ENCODE assay signal across 28 mouse cellular contexts in the genomic region with DNA sequence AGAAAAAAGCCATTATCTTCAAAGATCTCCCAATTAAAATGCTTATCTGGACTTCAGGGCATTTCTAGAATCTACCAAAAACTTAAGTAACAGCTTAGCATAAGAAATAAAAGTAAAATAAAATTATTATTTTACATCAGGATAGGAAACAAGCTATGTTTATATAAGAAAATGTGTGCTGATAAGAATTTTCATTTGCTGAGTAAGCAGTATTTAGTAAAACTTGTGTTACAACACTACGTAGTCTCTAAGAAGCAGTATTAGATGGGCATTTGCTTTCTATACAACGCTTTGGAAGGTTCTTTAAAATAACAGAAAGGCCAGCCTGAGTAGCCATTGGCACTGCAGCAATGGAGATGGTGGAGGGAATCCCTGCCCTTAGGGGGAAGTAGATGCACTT. TPM values are rescaled to one million over a fixed set of nuclear protein-coding genes. Genes with fewer than 3 reads are reported as not detected.
DNase-seq lines count a peak whose midpoint lies in the region; ATAC-seq and TF ChIP-seq lines count a peak whose summit lies in the region.
"Had no signal": no experiment of that assay in that cellular context is flagged by ENCODE, and none has a peak within 500 bp of the region (broad histone marks: within the 10 kb centered on the region; RNA-seq: fewer than 3 reads in every experiment).

No protein-coding gene starts in this region.

- H3K27ac ChIP-seq in left cerebral cortex, adult 2 months: peak overlapping the region; percentile 50; the same call in 1 of the 2 replicates
- peak overlapping the region; percentile 67 for H3K27ac ChIP-seq in liver, postnatal 0 days (ENCODE audit: low read depth)
- no peak overlapping the region for H3K27ac ChIP-seq in liver, embryonic 12.5 days
- H3K27ac ChIP-seq in bone marrow macrophage, adult 2 months (ENCODE audit: insufficient read depth, low read depth, low read length): 0 out of 2 replicates have a peak overlapping the region, but pooled peaks have one; percentile 0
- H3K27ac ChIP-seq in intestine, embryonic 15.5 days: no peak overlapping the region
- no peak overlapping the region for H3K27ac ChIP-seq in hindbrain, embryonic 12.5 days
- H3K27ac ChIP-seq: embryonic facial prominence, embryonic 10.5 days; embryonic facial prominence, embryonic 13.5 days; forebrain, embryonic 12.5 days; forebrain, embryonic 15.5 days; heart, embryonic 15.5 days; hindbrain, embryonic 10.5 days; hindbrain, embryonic 15.5 days had no signal

- no peak overlapping the region for H3K4me2 ChIP-seq in liver, postnatal 0 days (ENCODE audit: low read depth, low read length)
- no peak overlapping the region for H3K4me2 ChIP-seq in liver, embryonic 12.5 days
- H3K4me2 ChIP-seq in intestine, embryonic 15.5 days (replicated peaks): no peak overlapping the region
- no peak overlapping the region for H3K4me2 ChIP-seq in hindbrain, embryonic 12.5 days (replicated peaks)
- H3K4me2 ChIP-seq: embryonic facial prominence, embryonic 13.5 days; forebrain, embryonic 12.5 days; heart, embryonic 12.5 days; heart, embryonic 15.5 days had no signal

- DNase-seq in left cerebral cortex, adult 2 months (ENCODE audit: extremely low spot score in 1 of 2, low spot score in 2 of 2): no peak
- DNase-seq in left cerebral cortex, postnatal 14 days (ENCODE audit: low spot score in 2 of 2): no peak
- no peak for DNase-seq in liver, postnatal 0 days
- DNase-seq: adrenal gland, adult 8-10 months; adrenal gland, postnatal 25 days; cerebellum, adult 11 months; cerebellum, adult 2 months; cerebellum, adult 9-11 months; cerebellum, postnatal 25 days; gastrocnemius, postnatal 25 days; heart, postnatal 10 days; heart, postnatal 36 days had no signal

- no peaks in the 10 kb centered on the region for H3K36me3 ChIP-seq in liver, postnatal 0 days (replicated peaks; ENCODE audit: insufficient read depth, low read length)
- no peaks in the 10 kb centered on the region for H3K36me3 ChIP-seq in liver, embryonic 12.5 days
- no peaks in the 10 kb centered on the region for H3K36me3 ChIP-seq in intestine, embryonic 15.5 days
- H3K36me3 ChIP-seq in hindbrain, embryonic 12.5 days: no peaks in the 10 kb centered on the region
- H3K36me3 ChIP-seq: forebrain, embryonic 15.5 days; heart, embryonic 15.5 days had no signal

- no peak for TF ChIP-seq EP300 in liver, postnatal 0 days (IDR thresholded peaks at IDR 0.05; ENCODE audit: low read depth)

- 86% methylated on average over 2 of the region's 2 CpGs for WGBS in liver, postnatal 0 days (ENCODE audit: insufficient replicate concordance)
- WGBS in liver, embryonic 12.5 days (ENCODE audit: insufficient replicate concordance): 71% methylated on average over 2 of the region's 2 CpGs
- WGBS in intestine, embryonic 15.5 days: 88% methylated on average over 2 of the region's 2 CpGs
- WGBS in hindbrain, embryonic 12.5 days: 93% methylated on average over 2 of the region's 2 CpGs

- no peak for TF ChIP-seq CTCF in left cerebral cortex, adult 2 months (IDR thresholded peaks at IDR 0.05)
- TF ChIP-seq CTCF in liver, postnatal 0 days (IDR thresholded peaks at IDR 0.05; ENCODE audit: low read depth): no peak
- TF ChIP-seq CTCF in bone marrow macrophage, adult 2 months (IDR thresholded peaks at IDR 0.05; ENCODE audit: low read depth, low read length): no peak

- no peak for ATAC-seq in liver, postnatal 0 days
- no peak for ATAC-seq in liver, embryonic 12.5 days
- peak; percentile 20 for ATAC-seq in megakaryocyte, adult 5-6 weeks (ENCODE audit: poor library complexity, severe bottlenecking)
- no peak for ATAC-seq in intestine, embryonic 15.5 days
- no peak for ATAC-seq in hindbrain, embryonic 12.5 days (ENCODE audit: low FRiP score)
- ATAC-seq: activated CD4-positive, CD25-positive, alpha-beta regulatory T cell, adult 4 months had no signal

- H3K4me3 ChIP-seq in left cerebral cortex, adult 2 months: no peak overlapping the region
- H3K4me3 ChIP-seq in liver, postnatal 0 days (ENCODE audit: low read depth, low read length): no peak overlapping the region
- no peak overlapping the region for H3K4me3 ChIP-seq in liver, embryonic 12.5 days
- H3K4me3 ChIP-seq in bone marrow macrophage, adult 2 months (ENCODE audit: insufficient read depth, low read length): no peak overlapping the region
- H3K4me3 ChIP-seq in intestine, embryonic 15.5 days (replicated peaks): no peak overlapping the region
- no peak overlapping the region for H3K4me3 ChIP-seq in hindbrain, embryonic 12.5 days
- H3K4me3 ChIP-seq: embryonic facial prominence, embryonic 10.5 days; embryonic facial prominence, embryonic 13.5 days; erythroblast, embryonic 14.5 days; forebrain, embryonic 12.5 days; forebrain, embryonic 15.5 days; heart, embryonic 12.5 days; heart, embryonic 15.5 days; hindbrain, embryonic 10.5 days; hindbrain, embryonic 15.5 days had no signal

- intact Hi-C loops in left cerebral cortex, adult 2 months (cut with DNase I): no loop called here
- intact Hi-C loops in left cerebral cortex, postnatal 14 days (cut with DNase I): no loop called here

- TF ChIP-seq POLR2A in bone marrow macrophage, adult 2 months (IDR thresholded peaks at IDR 0.05; ENCODE audit: borderline replicate concordance, low read depth, low read length): no peak

- peaks cover 3% of the 10 kb centered on the region; the same call in 1 of the 2 replicates for H3K4me1 ChIP-seq in liver, postnatal 0 days (ENCODE audit: insufficient read depth)
- no peaks in the 10 kb centered on the region for H3K4me1 ChIP-seq in liver, embryonic 12.5 days
- H3K4me1 ChIP-seq in bone marrow macrophage, adult 2 months (ENCODE audit: control insufficient read depth, insufficient read depth, low read length): peaks cover 31% of the 10 kb centered on the region
- no peaks in the 10 kb centered on the region for H3K4me1 ChIP-seq in intestine, embryonic 15.5 days (replicated peaks)
- H3K4me1 ChIP-seq in hindbrain, embryonic 12.5 days: peaks cover 15% of the 10 kb centered on the region
- H3K4me1 ChIP-seq: embryonic facial prominence, embryonic 13.5 days; heart, embryonic 12.5 days; heart, embryonic 15.5 days had no signal

- H3K27me3 ChIP-seq in liver, postnatal 0 days (ENCODE audit: insufficient read depth, low read length): no peaks in the 10 kb centered on the region
- H3K27me3 ChIP-seq in liver, embryonic 12.5 days (replicated peaks): no peaks in the 10 kb centered on the region
- no peaks in the 10 kb centered on the region for H3K27me3 ChIP-seq in intestine, embryonic 15.5 days (replicated peaks)
- H3K27me3 ChIP-seq in hindbrain, embryonic 12.5 days: no peaks in the 10 kb centered on the region; the same call in 1 of the 2 replicates
- H3K27me3 ChIP-seq: embryonic facial prominence, embryonic 13.5 days; forebrain, embryonic 15.5 days; heart, embryonic 12.5 days; heart, embryonic 15.5 days; hindbrain, embryonic 15.5 days had no signal

- H3K9me3 ChIP-seq in liver, postnatal 0 days (ENCODE audit: low read length): no peaks in the 10 kb centered on the region
- no peaks in the 10 kb centered on the region for H3K9me3 ChIP-seq in liver, embryonic 12.5 days (replicated peaks)
- no peaks in the 10 kb centered on the region for H3K9me3 ChIP-seq in intestine, embryonic 15.5 days
- H3K9me3 ChIP-seq in hindbrain, embryonic 12.5 days (replicated peaks): no peaks in the 10 kb centered on the region
- H3K9me3 ChIP-seq: embryonic facial prominence, embryonic 10.5 days; embryonic facial prominence, embryonic 13.5 days; forebrain, embryonic 12.5 days; forebrain, embryonic 15.5 days; heart, embryonic 12.5 days; heart, embryonic 15.5 days; hindbrain, embryonic 10.5 days; hindbrain, embryonic 15.5 days had no signal

- no peak overlapping the region for H3K9ac ChIP-seq in liver, postnatal 0 days (replicated peaks)
- no peak overlapping the region for H3K9ac ChIP-seq in liver, embryonic 12.5 days
- H3K9ac ChIP-seq in intestine, embryonic 15.5 days: no peak overlapping the region
- no peak overlapping the region for H3K9ac ChIP-seq in hindbrain, embryonic 12.5 days
- H3K9ac ChIP-seq: embryonic facial prominence, embryonic 13.5 days; forebrain, embryonic 12.5 days; forebrain, embryonic 15.5 days; heart, embryonic 12.5 days; heart, embryonic 15.5 days; hindbrain, embryonic 15.5 days had no signal

RNA-seq across cellular contexts. Expression of a gene that starts 0.7 kb away (rescaled TPM):
- 10 to 100 TPM; 34.1 to 35.0 TPM for total RNA-seq in left cerebral cortex, adult 2 months (2021)
- total RNA-seq in left cerebral cortex, postnatal 14 days (2021): 10 to 100 TPM; 70.6 to 76.3 TPM
- polyA plus RNA-seq in liver, postnatal 0 days (2015; fragmentation: Nextera tagmentation; extraction: Ambion mirVana): 3.0 and 3.3 TPM in 2 replicates
- 1.4 and 2.2 TPM in 2 replicates for polyA plus RNA-seq in liver, embryonic 12.5 days (2016; fragmentation: Nextera tagmentation; extraction: Ambion mirVana)
- polyA plus RNA-seq in bone marrow macrophage, adult 2 months (2012; ENCODE audit: insufficient read depth, insufficient read length, missing spikeins): 34.6 and 38.6 TPM in 2 replicates
- 3.5 and 5.0 TPM in 2 replicates for total RNA-seq in megakaryocyte, adult 5-6 weeks (2015)
- 2.6 and 4.2 TPM in 2 replicates for total RNA-seq in megakaryocyte, adult 5-6 weeks (2017)
- 1.9 and 2.0 TPM in 2 replicates for polyA plus RNA-seq in intestine, embryonic 15.5 days (2015; fragmentation: Nextera tagmentation; extraction: Ambion mirVana)
- polyA plus RNA-seq in hindbrain, embryonic 12.5 days (2016; fragmentation: Nextera tagmentation; extraction: Ambion mirVana): 4.3 and 5.4 TPM in 2 replicates
- total RNA-seq: common myeloid progenitor, adult 5-6 weeks had no signal
- polyA plus RNA-seq: erythroblast, embryonic 14.5 days had no signal

RNA-seq across cellular contexts. Expression of a gene that starts 52.7 kb away (rescaled TPM):
- total RNA-seq in left cerebral cortex, adult 2 months (2021): 1 to 10 TPM; 5.6 to 8.7 TPM
- total RNA-seq in left cerebral cortex, postnatal 14 days (2021): 10 to 100 TPM; 11.6 to 14.4 TPM
- 4.4 and 4.6 TPM in 2 replicates for polyA plus RNA-seq in liver, postnatal 0 days (2015; fragmentation: Nextera tagmentation; extraction: Ambion mirVana)
- polyA plus RNA-seq in liver, embryonic 12.5 days (2016; fragmentation: Nextera tagmentation; extraction: Ambion mirVana): 1.6 and 1.8 TPM in 2 replicates
- polyA plus RNA-seq in bone marrow macrophage, adult 2 months (2012; ENCODE audit: insufficient read depth, insufficient read length, missing spikeins): 18.7 and 21.0 TPM in 2 replicates
- total RNA-seq in megakaryocyte, adult 5-6 weeks (2015): 4.9 and 6.5 TPM in 2 replicates
- 4.3 and 4.6 TPM in 2 replicates for total RNA-seq in megakaryocyte, adult 5-6 weeks (2017)
- polyA plus RNA-seq in intestine, embryonic 15.5 days (2015; fragmentation: Nextera tagmentation; extraction: Ambion mirVana): 1.2 and 1.6 TPM in 2 replicates
- polyA plus RNA-seq in hindbrain, embryonic 12.5 days (2016; fragmentation: Nextera tagmentation; extraction: Ambion mirVana): 1.2 and 1.4 TPM in 2 replicates
- polyA plus RNA-seq: erythroblast, embryonic 14.5 days had no signal

Comparison
In these comparisons a context has a peak if more than half of its experiments do, and no peak if none do; other contexts are left out.
1. H3K27ac ChIP-seq: peak in left cerebral cortex, adult 2 months (single experiment), liver, postnatal 0 days (single experiment) and bone marrow macrophage, adult 2 months (single experiment); none in liver, embryonic 12.5 days (single experiment), intestine, embryonic 15.5 days (single experiment) and hindbrain, embryonic 12.5 days (single experiment).